Mouse (Mus musculus): ENCODE results near the gene Hist1h3g.

Hist1h3g gene

DNA sequence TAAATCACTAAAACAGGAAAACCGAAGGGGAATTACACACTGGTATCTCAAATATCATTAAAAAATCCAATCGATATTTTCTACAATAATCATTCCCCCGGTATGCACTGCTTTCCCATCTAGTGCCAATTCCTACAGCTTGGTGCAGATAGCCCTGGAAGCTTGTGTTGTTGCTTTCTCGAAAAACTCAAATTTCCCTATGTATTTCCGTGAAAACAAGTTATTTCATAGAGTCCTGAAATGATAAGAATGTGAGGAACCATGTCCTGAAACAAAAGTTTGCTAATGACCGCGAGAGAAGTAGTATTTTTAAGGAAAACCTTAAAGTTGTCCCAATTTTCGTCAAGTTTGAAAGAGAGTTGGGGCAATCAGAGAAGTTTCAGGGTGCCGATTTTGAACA is 19.2 kb downstream of the Hist1h3g start:
- in situ Hi-C loops (cut with MboI, MseI) = loop anchor here (25.0 kb wide), 2 partner anchors 1058 to 1742 kb away; partner anchors contain the start of genes Hist1h2ao, Hist1h2bq and Hist1h4m

GRCm38 (mm10) chr13:23554925-23555838 is 20.0 kb downstream of the Hist1h3g start:
- in situ Hi-C loops (cut with MboI, MseI) = loop anchor here (25.0 kb wide), 2 partner anchors 1057 to 1743 kb away; partner anchors contain the start of genes Hist1h2ao, Hist1h2bq and Hist1h4m

DNA sequence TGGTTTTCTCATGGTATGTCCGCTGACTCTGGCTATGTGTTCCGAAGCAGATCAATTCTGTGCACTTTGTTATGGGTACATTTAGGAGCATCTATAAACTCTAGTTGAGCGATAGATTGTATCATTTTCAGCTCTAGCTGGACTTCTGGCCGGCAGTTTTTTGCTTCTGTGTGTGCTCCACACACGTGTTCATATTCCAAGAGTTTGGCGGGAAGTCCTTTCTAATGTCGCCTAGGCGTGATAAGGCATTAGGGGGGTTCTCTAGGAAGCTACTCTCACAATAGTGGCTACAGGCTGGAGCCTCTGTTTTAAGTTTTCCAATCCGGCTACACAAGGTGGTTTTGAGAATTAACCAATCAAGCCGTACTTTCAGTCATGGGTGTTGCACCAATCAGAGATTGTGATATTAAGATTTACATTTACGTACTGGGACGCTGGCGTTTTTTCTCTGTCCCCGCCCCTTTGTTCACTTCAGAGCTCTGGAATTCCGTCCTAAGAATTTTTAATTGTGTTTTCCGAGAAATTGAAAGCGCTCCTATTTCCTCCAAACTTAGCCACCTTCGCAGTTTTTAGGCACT is 20.7 kb downstream of the Hist1h3g start:
- in situ Hi-C loops (cut with MboI, MseI) = loop anchor here (25.0 kb wide), 2 partner anchors 1056 to 1744 kb away; partner anchors contain the start of genes Hist1h2ao, Hist1h2bq and Hist1h4m

DNA sequence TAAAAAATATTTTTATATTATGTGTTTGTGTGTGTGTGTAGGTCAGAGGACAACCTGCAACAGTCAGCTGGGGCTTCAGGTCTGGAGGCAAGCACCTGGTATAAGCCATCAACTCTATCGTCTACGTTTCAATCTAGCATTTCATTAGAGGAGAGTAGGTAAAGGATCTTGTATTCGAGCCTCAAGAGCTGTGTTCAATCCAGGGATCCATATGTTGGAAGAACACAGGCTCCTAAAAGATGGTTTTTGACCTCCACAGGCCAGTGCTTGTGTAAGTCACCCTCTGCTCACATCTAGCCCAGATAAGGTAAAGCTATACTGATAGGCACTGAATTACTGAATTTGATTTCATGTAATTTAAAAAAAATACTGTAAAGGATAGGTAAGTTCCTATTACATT is 21.7 kb downstream of the Hist1h3g start:
- in situ Hi-C loops (cut with MboI, MseI) = loop anchor here (25.0 kb wide), 2 partner anchors 1055 to 1745 kb away; partner anchors contain the start of genes Hist1h2ao, Hist1h2bq and Hist1h4m

- in situ Hi-C loops (cut with MboI, MseI) = loop anchor here (25.0 kb wide), 2 partner anchors 1052 to 1748 kb away; partner anchors contain the start of genes Hist1h2ao, Hist1h2bq and Hist1h4m
These were observed 25.5 kb downstream of the Hist1h3g start for GRCm38 (mm10) chr13:23560699-23561098.

GRCm38 (mm10) chr13:23561531-23561882 is 26.3 kb downstream of the Hist1h3g start:
- in situ Hi-C loops (cut with MboI, MseI) = loop anchor here (25.0 kb wide), 2 partner anchors 1051 to 1749 kb away; partner anchors contain the start of genes Hist1h2ao, Hist1h2bq and Hist1h4m

DNA sequence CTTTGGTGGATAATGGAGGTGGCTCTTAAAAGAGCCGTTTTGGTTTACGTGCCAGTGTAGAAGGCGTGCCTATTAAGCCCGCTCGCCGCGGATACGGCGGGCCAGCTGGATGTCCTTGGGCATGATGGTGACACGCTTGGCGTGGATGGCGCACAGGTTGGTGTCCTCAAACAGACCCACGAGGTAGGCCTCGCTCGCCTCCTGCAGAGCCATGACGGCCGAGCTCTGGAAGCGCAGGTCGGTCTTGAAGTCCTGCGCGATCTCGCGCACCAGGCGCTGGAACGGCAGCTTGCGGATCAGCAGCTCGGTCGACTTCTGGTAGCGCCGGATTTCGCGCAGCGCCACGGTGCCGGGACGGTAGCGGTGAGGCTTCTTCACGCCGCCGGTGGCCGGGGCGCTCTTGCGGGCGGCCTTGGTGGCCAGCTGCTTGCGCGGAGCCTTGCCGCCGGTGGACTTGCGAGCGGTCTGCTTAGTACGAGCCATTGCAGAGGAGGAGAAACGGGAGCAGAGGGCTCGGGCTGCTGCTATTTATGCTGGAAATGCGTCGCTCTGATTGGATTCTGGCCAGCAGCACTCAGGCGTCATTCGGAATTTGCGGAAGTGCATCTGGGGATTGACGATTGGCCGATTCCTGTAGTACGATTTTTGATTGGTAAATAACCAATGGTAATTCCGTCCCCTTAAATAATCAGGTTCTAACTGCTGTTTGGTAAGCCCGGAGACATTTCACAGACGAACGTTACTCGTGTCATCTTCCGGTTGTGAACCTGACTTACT is 26.8 kb downstream of the Hist1h3g start, which contains the start of gene Hist1h3e:
Hist1h3e (minus strand) TSS at position 487 of the 777 bp plus-strand sequence.
- in situ Hi-C loops (cut with MboI, MseI) = loop anchor here (25.0 kb wide), 2 partner anchors 1050 to 1750 kb away; partner anchors contain the start of genes Hist1h2ao, Hist1h2bq and Hist1h4m

DNA sequence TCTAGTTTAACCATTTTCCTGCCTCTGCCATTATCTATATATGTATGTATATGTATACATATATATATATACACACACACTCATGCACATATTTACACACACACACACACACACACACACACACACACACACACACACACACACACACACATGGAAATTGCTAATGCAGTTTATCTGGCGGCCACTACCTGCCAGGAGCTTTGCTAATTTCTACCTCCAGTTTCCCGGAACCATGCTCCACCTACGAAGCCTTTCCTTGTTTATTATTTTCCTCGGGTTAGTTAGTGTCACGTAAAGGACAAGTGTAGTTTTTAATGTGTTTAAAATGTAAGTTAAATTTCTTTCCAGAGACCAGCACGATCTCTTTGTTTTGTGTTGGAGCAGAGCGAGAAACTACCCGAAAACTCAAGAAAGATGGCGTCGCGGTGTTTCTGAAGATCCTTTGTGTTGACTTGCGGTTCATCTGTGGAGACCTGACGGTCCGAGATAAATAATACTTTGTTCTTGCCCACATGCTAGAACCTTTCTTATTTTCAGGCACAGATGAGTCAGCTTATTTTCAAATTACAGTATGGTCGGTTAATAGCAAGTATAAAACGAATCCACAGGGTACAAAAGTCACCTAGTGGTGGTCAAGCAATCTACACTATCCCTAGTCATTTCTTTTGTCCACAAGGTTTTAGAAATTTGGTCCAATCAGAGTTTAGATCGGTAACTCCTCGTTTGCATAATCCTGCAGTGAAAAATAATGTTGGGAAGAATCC is 27.7 kb downstream of the Hist1h3g start:
- in situ Hi-C loops (cut with MboI, MseI) = loop anchor here (25.0 kb wide), 2 partner anchors 1049 to 1751 kb away; partner anchors contain the start of genes Hist1h2ao, Hist1h2bq and Hist1h4m

DNA sequence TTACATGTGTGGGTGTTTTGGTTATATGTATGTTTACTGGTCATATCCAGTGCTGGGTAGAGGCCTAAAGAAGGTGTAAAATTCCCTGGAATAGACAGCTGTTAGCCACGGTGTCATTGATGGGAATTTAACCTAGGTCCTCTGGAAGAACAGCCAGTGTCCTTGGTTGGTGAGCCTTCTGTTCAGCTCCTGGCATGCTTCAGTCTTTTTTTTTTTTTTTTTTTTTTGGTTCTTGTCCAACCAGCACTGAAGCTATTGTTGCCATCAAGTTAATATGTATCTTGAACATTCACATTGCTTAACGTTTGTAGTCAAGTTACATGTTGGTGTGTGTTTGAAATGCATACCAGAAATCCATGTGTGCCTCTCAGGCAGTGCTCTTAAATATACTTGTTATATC is 29.3 kb downstream of the Hist1h3g start:
- in situ Hi-C loops (cut with MboI, MseI) = loop anchor here (25.0 kb wide), 2 partner anchors 1048 to 1752 kb away; partner anchors contain the start of genes Hist1h2ao, Hist1h2bq and Hist1h4m

GRCm38 (mm10) chr13:23570261-23571021 is 35.2 kb downstream of the Hist1h3g start:
- in situ Hi-C loops (cut with MboI, MseI) = loop anchor here (5.0 to 25.0 kb wide), 4 partner anchors 112 to 1848 kb away; partner anchors contain the start of genes Hist1h2ac, Hist1h2ao, Hist1h2bc and Hist1h2bm

DNA sequence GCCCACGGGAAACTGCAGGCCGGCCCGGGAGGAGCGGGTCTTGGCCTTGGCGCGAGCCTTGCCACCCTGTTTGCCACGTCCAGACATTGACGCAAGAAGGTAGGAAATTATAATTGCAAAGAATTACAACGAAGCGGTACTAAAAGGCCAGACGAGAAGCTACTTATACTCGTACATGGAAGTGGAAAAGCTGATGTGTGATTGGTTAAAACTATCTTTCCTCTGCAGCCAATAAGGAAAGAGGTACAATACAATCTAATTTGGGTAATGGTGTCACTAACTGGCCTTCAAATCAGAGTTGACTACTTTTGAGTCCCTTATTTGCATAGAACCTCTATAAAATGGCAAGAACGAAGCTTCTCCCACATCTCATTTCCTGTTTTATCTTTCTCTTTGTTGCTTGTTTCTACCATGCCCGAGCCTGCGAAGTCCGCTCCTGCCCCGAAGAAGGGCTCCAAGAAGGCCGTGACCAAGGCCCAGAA is 35.8 kb downstream of the Hist1h3g start, which contains the start of the genes Hist1h2ae and Hist1h2bg:
Hist1h2ae (minus strand) TSS at position 199 of the 482 bp plus-strand sequence.
Hist1h2bg (plus strand) TSS at position 375 of the 482 bp plus-strand sequence.
- in situ Hi-C loops (cut with MboI, MseI) = loop anchor here (5.0 to 25.0 kb wide), 4 partner anchors 111 to 1849 kb away; partner anchors contain the start of genes Hist1h2ac, Hist1h2ao, Hist1h2bc and Hist1h2bm

- in situ Hi-C loops (cut with MboI, MseI) = loop anchor here (5.0 to 25.0 kb wide), 4 partner anchors 111 to 1849 kb away; partner anchors contain the start of genes Hist1h2ac, Hist1h2ao, Hist1h2bc and Hist1h2bm
These were observed 36.4 kb downstream of the Hist1h3g start for GRCm38 (mm10) chr13:23571504-23572217.

- in situ Hi-C loops (cut with MboI, MseI) = loop anchor here (5.0 to 25.0 kb wide), 4 partner anchors 110 to 1850 kb away; partner anchors contain the start of genes Hist1h2ac, Hist1h2ao, Hist1h2bc and Hist1h2bm
These were observed 37.2 kb downstream of the Hist1h3g start for GRCm38 (mm10) chr13:23572218-23573033.

DNA sequence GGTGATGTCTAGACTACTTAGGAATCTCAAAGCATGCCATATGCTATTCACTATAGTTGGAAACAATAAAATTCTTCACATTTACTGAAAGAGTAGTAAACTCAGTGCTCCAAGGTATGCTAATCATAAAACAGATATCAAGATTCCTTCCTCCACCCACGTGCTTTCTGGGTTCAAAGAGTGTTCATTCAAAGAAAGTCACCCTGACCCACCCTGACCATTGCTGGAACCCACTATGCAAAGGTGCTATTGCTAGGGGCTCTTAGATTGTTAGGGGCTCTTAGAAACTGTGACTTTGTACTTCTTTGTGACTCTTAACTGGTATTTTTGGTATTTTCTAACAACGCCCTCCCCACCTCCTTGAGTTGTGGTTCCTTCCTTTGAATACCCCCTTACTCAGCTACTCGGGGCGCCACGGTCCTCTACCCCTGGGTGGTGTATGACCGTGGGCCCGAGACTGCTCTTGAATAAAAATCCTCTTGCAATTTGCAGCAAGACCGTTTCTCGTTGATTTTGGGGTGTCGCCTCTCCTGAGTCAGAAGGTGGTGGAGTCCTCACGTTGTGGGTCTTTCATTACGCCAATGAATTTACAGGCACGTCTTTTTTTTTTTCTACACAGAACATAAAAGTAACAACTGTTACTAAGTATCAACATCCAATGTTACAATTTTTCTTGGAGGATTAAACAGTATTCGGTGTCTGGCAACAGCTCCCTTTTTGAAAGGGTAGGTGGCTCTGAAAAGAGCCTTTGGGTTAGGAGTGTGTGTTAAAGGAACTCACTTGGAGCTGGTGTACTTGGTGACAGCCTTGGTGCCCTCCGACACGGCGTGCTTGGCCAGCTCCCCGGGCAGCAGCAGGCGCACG is 38.0 kb downstream of the Hist1h3g start:
- in situ Hi-C loops (cut with MboI, MseI) = loop anchor here (5.0 to 25.0 kb wide), 4 partner anchors 109 to 1851 kb away; partner anchors contain the start of genes Hist1h2ac, Hist1h2ao, Hist1h2bc and Hist1h2bm

- in situ Hi-C loops (cut with MboI, MseI) = loop anchor here (5.0 to 25.0 kb wide), 4 partner anchors 108 to 1852 kb away; partner anchors contain the start of genes Hist1h2ac, Hist1h2ao, Hist1h2bc and Hist1h2bm
These were observed 38.8 kb downstream of the Hist1h3g start, which contains the start of the genes Hist1h2bf and Hist1h2ad for GRCm38 (mm10) chr13:23573898-23574524. Gene Hist1h2bf (minus strand): TSS chr13:23574196. Gene Hist1h2ad (plus strand): TSS chr13:23574381.

All from regulatory T cell (primary cell).